Mouse (Mus musculus) G1E (cell line): ENCODE results near the gene Zglp1. TPM values are rescaled to one million over a fixed set of nuclear protein-coding genes. Genes with fewer than 3 reads are reported as not detected.

ENCODE experiments used
- ATAC-seq: 2 replicates; pipeline ENCODE4 v1.8.0; 2016; ENCODE audit warnings: mild to moderate bottlenecking; ENCODE audit not compliant: insufficient number of reproducible peaks, poor library complexity, low FRiP score, severe bottlenecking; ENCODE audit errors: extremely low read depth
- DNase-seq: peaks from one replicate; pipeline ENCODE4 v3.0.0; 2012; ENCODE audit warnings: low spot score
- H3K27me3 ChIP-seq: 2 replicates; pipeline ENCODE4 v1.6.1; 2012; ENCODE audit warnings: mild to moderate bottlenecking, low read length, inconsistent platforms; ENCODE audit not compliant: insufficient read depth
- H3K36me3 ChIP-seq: replicated peaks from 2 replicates; pipeline ENCODE3; 2012; ENCODE audit warnings: mild to moderate bottlenecking, inconsistent platforms
- H3K4me1 ChIP-seq: 2 replicates; pipeline ENCODE4 v1.6.1; 2012; ENCODE audit warnings: low read depth, low read length, inconsistent platforms, mixed read lengths; ENCODE audit not compliant: insufficient read depth
- H3K4me3 ChIP-seq: 2 replicates; pipeline ENCODE4 v1.5.1; 2012; ENCODE audit warnings: low read depth, mild to moderate bottlenecking, inconsistent platforms, low read length, moderate library complexity, mixed read lengths
- H3K9me3 ChIP-seq: replicated peaks from 2 replicates; pipeline ENCODE4 v1.6.1; 2012; ENCODE audit warnings: inconsistent platforms
- CTCF ChIP-seq: IDR thresholded peaks from 2 replicates; pipeline ENCODE4 v1.5.1; 2012; ENCODE audit warnings: low read depth, low read length, inconsistent platforms, mixed read lengths
- GATA1 ChIP-seq: IDR thresholded peaks from 2 replicates; pipeline ENCODE4 v1.6.1; 2012; ENCODE audit warnings: borderline replicate concordance, low read length, inconsistent platforms, mixed read lengths
- GATA2 ChIP-seq: IDR thresholded peaks from 2 replicates; pipeline ENCODE4 v1.6.1; 2012; ENCODE audit warnings: low read depth, low read length, inconsistent platforms, borderline replicate concordance
- POLR2AphosphoS5 ChIP-seq: IDR thresholded peaks from 2 replicates; pipeline ENCODE4 v1.6.1; 2012; ENCODE audit warnings: low read depth, low read length, inconsistent platforms; ENCODE audit not compliant: insufficient replicate concordance
- TAL1 ChIP-seq: conservative IDR thresholded peaks from 2 replicates; pipeline ENCODE4 v1.6.1; 2012; ENCODE audit warnings: low read depth, low read length, inconsistent platforms, mixed read lengths
- polyA plus RNA-seq: library from polyadenylated mRNA; stranded (reverse); fragments of >175 nt; gene quantifications from 2 replicates; pipeline ENCODE4 v1.2.3, GENCODE M21; 2012
- total RNA-seq, 2 experiments: library from RNA; stranded (forward) in 1 of 2; stranded (reverse) in 1 of 2; fragments of 200-1000 nt in 1 of 2; fragments of >200 nt in 1 of 2; fragmentation: Nextera tagmentation in 1 of 2; gene quantifications; 2 replicates each; pipeline ENCODE4 v1.2.3; 2014 to 2017

Zglp1 gene
- total RNA-seq (2014; fragmentation: Nextera tagmentation): not detected in 2 replicates
- not detected in 2 replicates for total RNA-seq (2017)
- polyA plus RNA-seq: 4.0 and 4.5 TPM in 2 replicates

DNA sequence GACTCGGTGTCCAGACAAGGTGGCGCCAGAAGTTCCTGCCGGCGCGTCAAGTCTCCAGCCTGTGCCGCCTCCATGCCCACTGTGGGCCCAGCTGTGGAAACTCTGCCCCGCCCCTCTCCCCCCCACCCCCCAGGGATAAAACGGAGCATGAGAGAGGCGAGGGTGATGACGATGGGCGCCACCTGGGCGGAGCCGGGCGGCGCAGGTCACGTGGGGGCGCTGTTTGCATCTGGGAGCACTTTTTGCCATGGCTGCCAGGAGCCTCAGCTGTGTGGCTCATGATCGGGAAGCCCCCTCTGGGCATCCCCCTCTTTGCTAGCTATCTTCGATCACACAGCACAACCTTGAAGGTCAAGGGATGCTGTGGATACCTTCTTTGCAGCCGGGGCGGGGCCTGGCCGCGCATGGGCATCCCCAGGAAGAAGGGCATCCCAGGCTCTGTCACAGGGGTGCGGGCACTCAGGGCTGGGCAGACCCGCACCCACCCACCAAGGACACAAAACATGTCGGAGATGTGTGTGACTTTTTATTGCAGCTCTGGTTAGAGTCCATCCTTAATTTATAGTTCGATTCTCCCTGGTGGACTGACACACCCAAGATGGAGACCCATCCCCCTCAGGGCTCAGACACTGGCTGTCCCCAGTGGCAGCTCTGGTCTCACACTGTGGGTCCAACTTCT lies at the start of gene Zglp1:
TSS of gene Zglp1 (minus strand) at position 88 of the 679 bp plus-strand sequence.
- Histone ChIP-seq H3K4me1 (peaks cover 25% of the 10 kb centered on the region), H3K9me3 (no peaks in the 10 kb centered on the region), H3K27me3 (no peaks in the 10 kb centered on the region), H3K36me3 (peaks cover 92% of the 10 kb centered on the region), H3K4me3 (no peak within 1 kb of the TSS)
- ATAC-seq (no peak), DNase-seq (no peak)
- TF ChIP-seq TAL1 (no peak), CTCF (no peak)

GRCm38 (mm10) chr9:21115105-21115504 lies 48.2 kb upstream of the Zglp1 start:
- no peak for DNase-seq
- peaks cover 3% of the 10 kb centered on the region; the same call in 1 of the 2 replicates for H3K4me1 ChIP-seq
- no peak for ATAC-seq
- peaks cover 76% of the 10 kb centered on the region for H3K36me3 ChIP-seq
- no peak overlapping the region for H3K4me3 ChIP-seq
- H3K27me3 ChIP-seq: no peaks in the 10 kb centered on the region
- H3K9me3 ChIP-seq: no peaks in the 10 kb centered on the region
- TF ChIP-seq CTCF: no peak

DNA sequence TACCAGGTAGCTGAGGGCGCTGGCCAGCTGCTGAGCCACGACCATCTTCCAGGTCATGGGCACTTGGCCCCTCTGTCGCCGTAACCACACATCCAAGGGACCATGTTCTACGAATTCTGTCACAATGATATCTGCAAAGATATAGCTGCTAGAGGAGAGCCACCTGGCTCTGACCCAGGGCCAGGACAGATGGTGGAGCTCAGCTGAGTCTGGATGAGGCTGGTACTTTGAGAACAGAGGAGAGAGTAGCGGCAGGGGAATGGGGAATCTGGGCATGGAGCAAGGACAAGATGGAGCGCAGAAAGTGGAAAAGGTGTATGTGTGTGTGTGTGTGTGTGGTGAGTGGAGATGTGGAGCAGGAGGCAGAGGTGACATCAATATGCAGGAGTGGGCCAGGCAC lies 47.3 kb upstream of the Zglp1 start:
- H3K9me3 ChIP-seq: no peaks in the 10 kb centered on the region
- no peak for TF ChIP-seq GATA1
- TF ChIP-seq GATA2: no peak
- no peak for TF ChIP-seq POLR2AphosphoS5
- ATAC-seq: no peak
- H3K27me3 ChIP-seq: no peaks in the 10 kb centered on the region
- peaks cover 3% of the 10 kb centered on the region; the same call in 1 of the 2 replicates for H3K4me1 ChIP-seq
- H3K4me3 ChIP-seq: no peak overlapping the region
- DNase-seq: no peak
- peaks cover 79% of the 10 kb centered on the region for H3K36me3 ChIP-seq

- Histone ChIP-seq H3K4me3 (no peak overlapping the region), H3K27me3 (no peaks in the 10 kb centered on the region), H3K36me3 (peaks cover 83% of the 10 kb centered on the region), H3K4me1 (peaks cover 3% of the 10 kb centered on the region; the same call in 1 of the 2 replicates), H3K9me3 (no peaks in the 10 kb centered on the region)
- DNase-seq (no peak), ATAC-seq (no peak)
- TF ChIP-seq GATA1: no peak
- TF ChIP-seq POLR2AphosphoS5: no peak
- TF ChIP-seq GATA2: no peak
- TF ChIP-seq CTCF: no peak
- TF ChIP-seq TAL1: no peak
These were observed 46.9 kb upstream of the Zglp1 start for GRCm38 (mm10) chr9:21113751-21114150.

DNA sequence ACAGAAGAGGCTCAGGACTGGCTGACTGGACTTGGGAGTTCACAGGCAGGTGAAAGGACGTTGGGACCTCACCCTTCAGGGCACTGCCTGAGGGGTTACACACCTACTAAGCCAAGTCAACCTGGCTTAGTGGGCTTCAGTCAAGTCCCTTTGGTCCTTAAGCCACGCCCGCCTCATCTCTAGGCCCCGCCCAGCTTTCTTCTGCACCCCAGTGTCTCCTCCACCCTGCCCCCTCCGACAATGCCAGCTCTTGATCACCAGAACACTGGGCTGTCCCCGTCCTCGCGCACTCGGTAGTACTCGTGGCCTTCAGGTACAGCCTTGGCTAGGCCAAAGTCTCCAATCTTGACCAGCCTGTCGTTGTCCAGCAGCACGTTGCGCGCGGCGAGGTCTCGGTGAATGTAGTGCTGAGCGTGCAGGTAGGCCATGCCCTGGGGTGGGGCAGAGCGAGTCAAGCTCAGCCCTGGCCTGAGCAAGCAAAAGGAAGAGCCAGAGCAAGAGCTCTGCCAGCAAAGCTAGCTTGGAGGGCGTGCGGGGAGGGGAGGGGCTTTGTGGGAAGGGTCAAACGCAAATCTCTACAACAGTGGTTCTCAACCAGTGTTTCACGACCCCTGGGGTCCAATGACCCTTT lies 40.8 kb upstream of the Zglp1 start:
- Histone ChIP-seq H3K4me3 (no peak overlapping the region), H3K27me3 (no peaks in the 10 kb centered on the region), H3K9me3 (no peaks in the 10 kb centered on the region), H3K36me3 (peaks cover 86% of the 10 kb centered on the region), H3K4me1 (peaks cover 14% of the 10 kb centered on the region)
- ATAC-seq (no peak), DNase-seq (no peak)
- TF ChIP-seq TAL1 (no peak), GATA1 (no peak), POLR2AphosphoS5 (no peak), CTCF (no peak), GATA2 (no peak)

DNA sequence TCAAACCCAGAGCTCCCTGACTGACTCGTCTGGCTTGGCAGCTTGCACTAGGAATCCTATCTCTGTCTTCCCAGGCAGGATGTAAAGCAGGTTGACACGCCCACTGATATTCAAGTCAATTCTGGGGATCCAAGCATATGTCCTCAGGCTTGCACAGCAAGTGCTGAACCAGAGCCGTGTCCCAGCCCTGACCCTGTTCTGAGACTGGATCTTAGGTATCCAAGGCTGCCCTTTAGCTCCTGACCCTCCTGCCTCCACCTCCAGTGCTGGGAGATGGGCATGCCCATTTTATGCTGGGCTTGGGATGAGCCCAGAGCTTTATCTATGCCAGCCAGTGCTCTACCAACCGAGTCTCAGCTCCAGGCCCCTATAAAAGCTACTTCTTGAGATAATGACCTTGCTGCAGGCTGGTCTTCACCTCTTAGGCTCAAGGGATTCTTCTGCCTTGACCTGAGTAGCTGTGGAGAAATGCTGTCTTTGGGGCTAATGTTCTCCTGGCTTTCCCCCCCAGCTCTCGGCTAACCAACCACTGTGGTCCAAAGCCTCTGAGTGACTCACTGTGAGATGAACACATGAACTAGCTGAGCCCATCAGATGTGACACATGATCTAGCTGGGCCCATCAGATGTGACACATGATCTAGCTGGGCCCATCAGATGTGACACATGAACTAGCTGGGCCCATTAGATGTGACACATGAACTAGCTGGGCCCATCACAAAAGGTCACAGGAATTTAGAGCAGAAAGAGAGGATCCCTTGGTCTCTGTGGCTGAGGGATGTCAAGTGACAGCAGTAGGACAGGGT lies 39.1 kb upstream of the Zglp1 start:
- ATAC-seq (no peak), DNase-seq (no peak)
- no peak overlapping the region for H3K4me3 ChIP-seq
- H3K27me3 ChIP-seq: no peaks in the 10 kb centered on the region
- TF ChIP-seq POLR2AphosphoS5: no peak
- TF ChIP-seq CTCF: no peak
- TF ChIP-seq TAL1: no peak
- no peak for TF ChIP-seq GATA2
- no peak for TF ChIP-seq GATA1
- peaks cover 14% of the 10 kb centered on the region for H3K4me1 ChIP-seq
- no peaks in the 10 kb centered on the region for H3K9me3 ChIP-seq
- H3K36me3 ChIP-seq: peaks cover 93% of the 10 kb centered on the region
